Mouse (Mus musculus) limb, embryonic 13.5 days (tissue): ENCODE measurements around the gene Fam184a. TPM values are rescaled to one million over a fixed set of nuclear protein-coding genes. Genes with fewer than 3 reads are reported as not detected.

Source experiments
- polyA plus RNA-seq: library from polyadenylated mRNA; unstranded; fragments of >200 nt; fragmentation: Nextera tagmentation; extraction: Ambion mirVana; gene quantifications from 2 replicates; pipeline ENCODE4 v1.2.1, GENCODE M21; 2015

Gene Fam184a
- polyA plus RNA-seq, 1 experiment from 2014 or later: 6.9 TPM

Other genes with a start within 250 kb of the Fam184a start
- gene Asf1a, start 154.4 kb downstream of the Fam184a start, polyA plus RNA-seq: 127 and 135 TPM in 2 replicates
- 12.6 and 13.1 TPM in 2 replicates for gene Mcm9, start 120.7 kb downstream of the Fam184a start, polyA plus RNA-seq